Mouse (Mus musculus): ENCODE measurements around the gene Rtn1.

- no peak for TF ChIP-seq CTCF (IDR thresholded peaks at IDR 0.05; ENCODE audit: low read depth)
- no peak for TF ChIP-seq EP300 (IDR thresholded peaks at IDR 0.05; ENCODE audit: low read depth)
Observed at GRCm38 (mm10) chr12:72374823-72375225, 34.0 kb downstream of the Rtn1 start.
